Mouse (Mus musculus): Measurements from ENCODE around the gene Smarcal1.

DNA sequence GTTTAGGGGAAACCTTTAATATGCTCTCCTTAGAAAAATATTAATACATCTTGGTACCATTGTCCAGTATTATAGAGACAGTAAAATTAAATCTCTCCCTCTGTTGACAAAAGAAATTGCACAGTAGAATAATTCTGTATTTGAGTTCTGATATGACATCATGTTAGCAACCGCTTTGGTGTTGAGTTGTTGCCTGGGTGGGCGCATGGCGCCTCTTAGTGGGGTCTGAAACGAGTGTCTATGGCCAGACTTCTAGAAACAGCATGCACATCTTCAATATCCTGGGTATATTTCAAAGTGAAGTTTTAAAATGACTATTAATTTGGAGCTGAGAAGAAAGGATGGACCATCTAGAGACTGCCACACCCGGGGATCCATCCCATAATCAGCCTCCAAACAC, 19.8 kb downstream of the Smarcal1 start:
- TF ChIP-seq CTCF (IDR thresholded peaks at IDR 0.05; ENCODE audit: insufficient read depth, low read length) (no peak), POLR2A (IDR thresholded peaks at IDR 0.05; ENCODE audit: borderline replicate concordance, extremely low read depth, low read depth, low read length) (no peak)
